Mouse (Mus musculus) layer of hippocampus, adult 18-20 months (tissue): Measurements from ENCODE around the gene Cmah. TPM values are rescaled to one million over a fixed set of nuclear protein-coding genes. Genes with fewer than 3 reads are reported as not detected.

ENCODE experiments used
- DNase-seq, 2 experiments: peaks; one replicate each; pipeline ENCODE4 v3.0.0; 2022; ENCODE audit warnings: low spot score in 2 of 2
- long read RNA-seq: library from polyadenylated mRNA; stranded (forward); transcript quantifications from one replicate; pipeline ENCODE4 v2.0.0, GENCODE M21; 2021
- total RNA-seq, 2 experiments: library from RNA; stranded (reverse); gene quantifications; 2 replicates each; pipeline ENCODE4 v1.2.3; 2021

Gene Cmah
- under 1 TPM; 0.42 to 0.79 TPM for total RNA-seq
- long read RNA-seq, partial matches to known transcripts = 0 of 1 reads
- long read RNA-seq, other reads (novel, unspliced or antisense) = 1 of 1 reads

DNA sequence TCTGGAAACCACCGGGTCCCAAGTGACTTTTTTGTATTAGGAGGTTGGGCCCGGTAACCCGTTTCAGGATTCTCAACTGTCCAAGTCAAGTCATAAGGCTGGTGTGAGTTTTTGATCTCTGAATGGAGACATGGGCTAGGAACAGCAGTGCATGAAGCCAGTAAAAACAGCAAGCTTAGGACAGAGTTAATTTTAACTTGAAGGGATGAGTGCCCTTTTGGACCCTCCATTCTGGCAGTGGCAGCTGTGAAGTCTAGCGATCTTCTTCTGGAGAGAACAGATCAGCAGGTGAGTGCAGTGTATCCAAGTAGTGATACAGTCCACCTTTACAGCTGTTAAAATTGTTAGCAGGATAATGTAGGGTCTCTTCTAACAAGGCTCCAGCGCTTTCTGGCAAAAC lies at the start of gene Cmah:
Gene Cmah (plus strand): TSS at position 204 of the 400 bp plus-strand sequence.
- DNase-seq = no peak

DNA sequence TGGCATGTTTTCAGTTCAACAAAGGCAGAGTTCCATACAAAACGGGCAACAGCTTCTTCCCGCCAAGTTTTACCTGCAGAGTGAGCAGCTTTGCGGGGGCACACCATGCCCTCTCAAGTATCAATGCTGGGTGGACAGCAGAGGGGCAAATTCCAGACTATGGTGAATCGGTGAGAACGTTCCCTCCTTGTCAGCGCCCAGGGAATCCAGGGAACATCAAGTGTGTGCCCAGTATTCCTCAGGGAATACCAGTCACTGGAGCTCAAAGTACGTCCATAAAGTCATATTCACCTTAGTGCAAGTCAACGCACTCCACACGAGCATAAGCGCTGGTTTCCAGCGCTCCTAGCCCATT lies 47.8 kb upstream of the Cmah start:
- no peak for DNase-seq

- DNase-seq = no peak
Observed at GRCm38 (mm10) chr13:24279762-24280438, 47.3 kb upstream of the Cmah start.

GRCm38 (mm10) chr13:24280439-24281431 lies 46.5 kb upstream of the Cmah start, which contains the start of gene Carmil1:
Gene Carmil1 (minus strand): TSS chr13:24280795.
- peak; percentile 88 to 93 for DNase-seq

GRCm38 (mm10) chr13:24287381-24287780 lies 39.8 kb upstream of the Cmah start:
- DNase-seq = no peak

DNA sequence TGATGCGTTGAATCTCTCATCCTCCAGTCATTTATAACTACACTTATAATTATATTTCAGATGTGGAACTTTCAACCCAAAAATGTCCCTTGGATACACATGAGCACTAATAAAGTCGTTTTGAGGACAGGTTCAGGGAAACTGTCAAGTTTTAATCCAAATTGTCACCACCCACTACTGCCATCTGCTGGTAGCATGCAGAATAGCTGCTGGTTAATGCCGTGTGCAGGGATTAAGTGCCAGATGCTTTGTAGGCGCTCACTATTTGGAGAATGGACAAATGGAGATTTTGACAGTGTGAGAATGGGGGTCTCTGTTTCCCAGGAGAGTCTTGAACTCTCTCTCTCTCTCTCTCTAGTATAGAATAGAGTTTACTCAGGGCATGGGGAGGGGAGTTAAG lies 30.0 kb upstream of the Cmah start:
- DNase-seq = peak in 1 of 2 experiments; percentile 63

DNA sequence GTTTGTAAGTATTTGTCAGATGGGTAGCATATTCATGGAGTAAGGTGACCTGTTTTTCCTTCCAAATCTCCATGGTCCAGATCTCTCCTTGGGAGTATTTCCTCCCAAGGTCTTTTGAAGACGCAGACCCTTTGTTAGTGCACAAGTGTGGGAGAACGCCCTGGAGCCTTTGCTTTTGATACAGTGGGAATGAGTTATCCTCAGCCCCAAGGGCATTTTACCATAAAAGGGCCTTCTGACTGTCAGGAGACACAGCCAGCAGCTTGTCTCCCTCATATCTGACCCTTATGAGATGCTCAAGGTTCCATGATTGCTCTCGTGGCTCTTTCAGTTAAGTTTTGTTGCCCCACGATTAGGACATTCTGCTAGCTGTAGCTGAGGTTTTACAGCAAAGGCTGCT lies 21.7 kb upstream of the Cmah start:
- no peak for DNase-seq

- no peak for DNase-seq
Observed at GRCm38 (mm10) chr13:24306248-24306647, 21.0 kb upstream of the Cmah start.

DNA sequence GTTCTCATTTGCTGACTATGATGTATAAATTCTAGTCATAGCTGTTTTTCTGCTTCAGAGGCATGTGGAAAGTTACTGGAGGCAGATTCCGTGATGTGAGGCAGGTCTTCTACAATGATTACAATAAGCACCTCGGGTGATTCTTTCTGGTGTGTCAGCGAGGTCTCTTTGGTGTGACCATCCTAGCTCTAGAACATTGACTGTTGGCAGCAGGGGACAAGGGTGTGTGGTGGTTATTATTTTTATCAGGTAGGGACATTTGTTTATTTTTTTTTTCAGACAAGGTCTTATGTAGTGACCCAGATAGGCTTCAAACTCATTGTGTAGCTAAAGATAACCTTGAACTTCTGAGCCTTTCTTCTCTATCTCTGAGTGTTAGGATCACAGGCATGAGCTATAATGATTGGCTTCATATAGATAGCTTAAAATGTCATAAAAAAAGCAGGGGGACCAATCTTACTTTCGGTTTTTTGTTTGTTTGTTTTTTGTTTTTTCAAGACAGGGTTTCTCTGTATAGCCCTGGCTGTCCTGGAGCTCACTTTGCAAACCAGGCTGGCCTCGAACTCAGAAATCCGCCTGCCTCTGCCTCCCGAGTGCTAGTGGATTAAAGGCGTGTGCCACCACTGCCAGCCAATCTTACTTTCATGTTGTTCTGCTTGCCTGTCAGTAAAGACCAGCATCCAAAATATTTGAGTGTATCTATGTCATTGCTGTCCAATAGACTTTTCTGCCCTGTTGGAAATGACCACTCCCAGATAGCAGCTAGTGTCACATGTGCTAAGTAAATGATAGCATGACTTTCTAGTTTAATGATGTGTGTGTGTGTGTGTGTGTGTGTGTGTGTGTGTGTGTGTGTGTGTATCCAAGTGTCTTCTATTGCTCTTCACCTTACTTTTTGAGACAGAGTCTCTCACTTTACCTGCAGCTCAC lies 15.9 kb upstream of the Cmah start:
- DNase-seq = no peak

- peak in 1 of 2 experiments; percentile 20 for DNase-seq
Observed at GRCm38 (mm10) chr13:24316563-24316962, 10.6 kb upstream of the Cmah start.

GRCm38 (mm10) chr13:24318618-24319017 lies 8.6 kb upstream of the Cmah start:
- peak in 1 of 2 experiments; percentile 56 for DNase-seq

DNA sequence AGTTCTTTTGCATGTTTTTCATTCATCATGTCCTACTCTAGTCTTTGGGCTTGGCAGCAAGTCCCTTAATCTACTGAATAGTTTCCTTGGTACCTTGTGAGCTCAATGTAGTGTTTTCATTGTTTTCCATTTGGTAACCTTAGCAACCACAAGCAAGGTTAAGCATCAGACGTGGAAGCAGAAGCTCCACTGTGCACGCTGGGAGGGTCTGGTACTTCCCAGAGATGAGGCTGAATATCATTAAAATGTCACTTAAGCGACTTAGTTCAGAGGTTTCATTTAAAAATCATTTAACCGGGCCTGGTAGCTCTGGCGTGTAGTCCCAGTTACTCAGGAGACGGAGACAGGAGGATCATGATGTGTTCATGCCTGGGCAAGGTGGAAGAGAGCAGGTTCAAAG lies 5.9 kb upstream of the Cmah start:
- DNase-seq = no peak

GRCm38 (mm10) chr13:24328036-24328817 lies 1.0 kb downstream of the Cmah start:
- DNase-seq = no peak

GRCm38 (mm10) chr13:24330128-24330527 lies 2.9 kb downstream of the Cmah start:
- DNase-seq = no peak

DNA sequence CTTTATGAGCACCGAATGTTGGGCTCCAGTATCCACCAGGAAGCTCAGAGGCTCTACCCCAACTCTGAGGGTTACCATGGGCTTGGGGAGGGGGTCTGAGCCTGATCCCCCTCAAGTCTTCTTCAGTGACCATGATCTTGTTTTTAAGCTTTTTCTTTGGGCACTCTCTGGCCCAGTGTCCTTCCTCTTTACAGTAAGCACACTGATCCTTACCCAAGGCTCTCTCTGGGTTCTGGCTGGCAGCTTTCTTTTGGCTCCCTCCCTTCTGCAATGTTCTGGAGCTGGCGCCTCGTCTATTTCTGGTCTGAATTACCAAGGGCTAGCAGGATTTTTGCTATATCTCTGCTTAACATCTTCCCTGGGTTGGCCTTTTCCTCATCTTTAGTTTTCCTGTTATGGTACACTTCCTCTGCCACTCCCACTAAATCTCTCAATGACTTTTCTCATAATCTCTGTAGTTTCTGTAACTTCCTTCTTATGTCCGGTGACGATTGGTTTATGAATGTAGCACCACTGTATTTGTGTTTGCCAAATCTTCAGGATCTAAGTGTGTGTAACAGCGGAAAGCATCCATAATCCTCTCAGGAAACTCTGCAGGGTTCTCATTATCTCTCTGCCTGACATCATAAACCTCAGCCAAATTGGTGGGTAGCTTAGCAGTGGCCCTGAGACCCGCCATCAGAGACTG lies 3.8 kb downstream of the Cmah start:
- no peak for DNase-seq

GRCm38 (mm10) chr13:24332537-24332936 lies 5.3 kb downstream of the Cmah start:
- no peak for DNase-seq

- no peak for DNase-seq
Observed at GRCm38 (mm10) chr13:24336818-24337217, 9.6 kb downstream of the Cmah start.

DNA sequence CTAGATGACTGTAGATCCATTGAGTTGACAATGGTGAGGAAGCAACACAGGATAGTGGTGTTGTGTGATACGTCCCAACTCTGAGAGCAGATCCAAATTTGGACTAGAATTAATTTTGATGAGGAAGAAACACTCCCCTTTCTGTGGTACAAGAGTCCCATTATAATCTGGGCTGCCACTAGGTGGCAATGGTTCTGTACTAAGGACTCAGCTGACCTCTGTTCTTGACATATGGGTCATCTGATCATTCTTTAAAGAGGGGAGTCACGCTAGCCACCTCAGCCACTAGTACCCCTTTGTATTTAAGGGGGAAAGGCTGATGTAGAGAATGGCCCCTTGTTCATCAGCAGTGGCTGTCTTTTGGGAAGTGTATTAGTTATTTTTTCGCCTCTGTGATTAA lies 10.7 kb downstream of the Cmah start:
- DNase-seq = peak in 1 of 2 experiments; percentile 13

DNA sequence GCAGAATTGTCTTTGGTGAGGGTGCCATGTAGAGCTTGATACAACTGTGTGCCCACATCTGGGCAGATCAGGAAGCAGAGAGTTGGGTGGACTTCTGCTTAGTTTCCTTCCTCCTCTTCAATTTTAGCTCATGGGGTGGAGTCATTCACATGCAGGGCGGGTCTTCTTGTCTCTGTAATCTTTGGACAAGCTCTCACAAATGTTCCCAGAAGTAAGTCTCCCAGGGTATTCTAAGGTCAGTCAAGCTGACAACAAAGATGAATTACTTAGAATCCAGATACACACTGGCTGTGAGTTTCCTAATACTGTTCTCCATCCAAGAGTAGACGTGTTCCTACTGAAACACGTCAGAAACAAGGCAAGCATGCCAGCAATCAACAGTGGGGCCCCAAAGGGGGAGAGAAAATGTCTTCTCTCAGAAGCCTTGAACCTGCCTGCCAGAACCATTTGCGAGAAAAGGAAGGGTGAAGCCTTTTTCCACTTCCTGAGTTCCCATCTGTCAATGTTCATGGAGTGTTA lies 11.2 kb downstream of the Cmah start:
- no peak for DNase-seq
